Mouse (Mus musculus) CH12.LX (cell line): ENCODE results near the gene Plcxd2. TPM values are rescaled to one million over a fixed set of nuclear protein-coding genes. Genes with fewer than 3 reads are reported as not detected.

Source experiments
- DNase-seq: peaks from one replicate; pipeline ENCODE4 v3.0.0-alpha.2; 2013; ENCODE audit errors: extremely low read depth
- H3K27ac ChIP-seq: 2 replicates; pipeline ENCODE4 v1.5.1; 2012; ENCODE audit warnings: low read depth, mild to moderate bottlenecking, control low read depth, moderate library complexity; ENCODE audit not compliant: insufficient read depth
- H3K27me3 ChIP-seq: replicated peaks from 2 replicates; pipeline ENCODE3; 2012; ENCODE audit warnings: inconsistent platforms
- H3K36me3 ChIP-seq, 2 experiments: replicated peaks in 1 of 2; 2 replicates each; pipeline versions ENCODE3 to v1.6.1; 2012; ENCODE audit warnings: inconsistent platforms in 1 of 2, low read length in 1 of 2, mild to moderate bottlenecking in 1 of 2, mixed read lengths in 1 of 2, moderate library complexity in 1 of 2; ENCODE audit not compliant: control insufficient read depth in 1 of 2, insufficient read depth in 1 of 2
- H3K4me1 ChIP-seq, 2 experiments: 2 replicates each; pipeline ENCODE4 v1.6.1; 2012; ENCODE audit warnings: inconsistent platforms in 1 of 2, moderate library complexity in 1 of 2; ENCODE audit not compliant: insufficient read depth in 2 of 2, control insufficient read depth in 1 of 2
- H3K4me2 ChIP-seq: 2 replicates; pipeline ENCODE4 v1.6.1; 2012; ENCODE audit warnings: low read depth, mild to moderate bottlenecking, control low read depth; ENCODE audit not compliant: poor library complexity, insufficient read depth, severe bottlenecking
- H3K4me3 ChIP-seq, 3 experiments: fragments of 150-350 bp in 1 of 3; sonication (generic) in 1 of 3; replicated peaks in 1 of 3; 2 replicates each; pipeline versions ENCODE3 to v1.5.1; 2011 to 2012; ENCODE audit warnings: low read depth in 2 of 3, low read length in 2 of 3, mild to moderate bottlenecking in 2 of 3, moderate library complexity in 2 of 3, control low read depth in 1 of 3, improper control_type of control experiment in 1 of 3, inconsistent platforms in 1 of 3, mixed read lengths in 1 of 3; ENCODE audit not compliant: poor library complexity in 1 of 3
- H3K79me2 ChIP-seq: replicated peaks from 2 replicates; pipeline ENCODE4 v1.6.1; 2012; ENCODE audit warnings: mild to moderate bottlenecking, moderate library complexity; ENCODE audit not compliant: control insufficient read depth, poor library complexity, insufficient read depth, severe bottlenecking; ENCODE audit errors: extremely low read depth
- H3K9ac ChIP-seq: 2 replicates; pipeline ENCODE4 v1.6.1; 2012; ENCODE audit warnings: low read depth, mild to moderate bottlenecking, control low read depth, moderate library complexity; ENCODE audit not compliant: insufficient read depth
- H3K9me3 ChIP-seq: replicated peaks from 2 replicates; pipeline ENCODE3; 2012; ENCODE audit warnings: low read length, inconsistent platforms, mixed read lengths
- BHLHE40 ChIP-seq: IDR thresholded peaks from 2 replicates; pipeline ENCODE4 v1.6.1; 2011; ENCODE audit warnings: mild to moderate bottlenecking, low read depth, low read length, improper control_type of control experiment
- E2F4 ChIP-seq: IDR thresholded peaks from 2 replicates; pipeline ENCODE4 v1.6.1; 2011; ENCODE audit warnings: low read depth, low read length, improper control_type of control experiment; ENCODE audit not compliant: insufficient replicate concordance
- ELF1 ChIP-seq: IDR thresholded peaks from 2 replicates; pipeline ENCODE4 v1.6.1; 2014; ENCODE audit warnings: low read depth, mild to moderate bottlenecking, inconsistent platforms, low read length, improper control_type of control experiment
- EP300 ChIP-seq: IDR thresholded peaks from 2 replicates; pipeline ENCODE4 v1.6.1; 2011; ENCODE audit warnings: low read length, improper control_type of control experiment
- ETS1 ChIP-seq: conservative IDR thresholded peaks from 2 replicates; pipeline ENCODE4 v1.6.1; 2012; ENCODE audit warnings: low read depth, mild to moderate bottlenecking, inconsistent platforms, low read length, improper control_type of control experiment, moderate library complexity
- HCFC1 ChIP-seq: IDR thresholded peaks from 2 replicates; pipeline ENCODE4 v1.6.1; 2012; ENCODE audit warnings: low read depth, mild to moderate bottlenecking, inconsistent platforms, low read length, improper control_type of control experiment
- JUN ChIP-seq: IDR thresholded peaks from 2 replicates; pipeline ENCODE4 v1.6.1; 2011; ENCODE audit warnings: low read depth, mild to moderate bottlenecking, low read length, improper control_type of control experiment, moderate library complexity; ENCODE audit not compliant: insufficient read depth
- MXI1 ChIP-seq: IDR thresholded peaks from 2 replicates; pipeline ENCODE4 v1.6.1; 2011; ENCODE audit warnings: mild to moderate bottlenecking, low read depth, low read length, improper control_type of control experiment
- NRF1 ChIP-seq: IDR thresholded peaks from 2 replicates; pipeline ENCODE4 v1.6.1; 2014; ENCODE audit warnings: low read depth, mild to moderate bottlenecking, inconsistent platforms, low read length, improper control_type of control experiment, moderate library complexity
- POLR2A ChIP-seq: IDR thresholded peaks from 2 replicates; pipeline ENCODE4 v1.6.1; 2011; ENCODE audit warnings: low read depth, mild to moderate bottlenecking, improper control_type of control experiment, low read length
- POLR2AphosphoS2 ChIP-seq: IDR thresholded peaks from 2 replicates; pipeline ENCODE4 v1.6.1; 2011; ENCODE audit warnings: low read depth, low read length, improper control_type of control experiment
- USF1 ChIP-seq: IDR thresholded peaks from 2 replicates; pipeline ENCODE4 v1.6.1; 2014; ENCODE audit warnings: low read depth, mild to moderate bottlenecking, inconsistent platforms, low read length, improper control_type of control experiment
- ZMIZ1 ChIP-seq: IDR thresholded peaks from 2 replicates; pipeline ENCODE4 v1.6.1; 2012; ENCODE audit warnings: low read depth, mild to moderate bottlenecking, inconsistent platforms, low read length, improper control_type of control experiment
- dilution Hi-C: fragments of 300-500 bp; cut with MboI; formaldehyde crosslinking; loops from 2 replicates; pipeline ENCODE4 v1.14.3; 2020; ENCODE audit warnings: low sequenced_read_pairs; ENCODE audit not compliant: extremely low pct_unique_long_range_greater_than_20kb, extremely low pct_ligation_motif_present
- in situ Hi-C: fragments of 300-500 bp; cut with MboI; formaldehyde crosslinking; loops from 3 replicates; pipeline ENCODE4 v1.14.3; 2019; ENCODE audit warnings: low sequenced_read_pairs, low pct_ligation_motif_present, low pct_unique_long_range_greater_than_20kb, mixed read lengths
- polyA plus RNA-seq: library from polyadenylated mRNA; unstranded; fragments of >175 nt; gene quantifications from 2 replicates; pipeline ENCODE4 v1.2.1, GENCODE M21; 2012; ENCODE audit warnings: low read depth; ENCODE audit not compliant: insufficient read length
- total RNA-seq, 2 experiments: library from RNA; depleted of rRNA; stranded (reverse); fragments of 300-350 nt in 1 of 2; fragments of >200 nt in 1 of 2; gene quantifications; 2 replicates each; pipeline ENCODE4 v1.2.3; 2012 to 2014

The Plcxd2 gene
- total and polyA plus RNA-seq, 3 experiments: not detected

GRCm38 (mm10) chr16:46000976-46001375, 9.0 kb downstream of the Plcxd2 start:
- in situ Hi-C loops: no loop called here
- H3K4me1 ChIP-seq: peaks cover 0 to 5% of the 10 kb centered on the region in 2 experiments; a peak in 1 of 4 replicates
- H3K9ac ChIP-seq: no peak overlapping the region
- H3K27me3 ChIP-seq: no peaks in the 10 kb centered on the region
- no peak overlapping the region for H3K27ac ChIP-seq
- H3K4me2 ChIP-seq: no peak overlapping the region
- H3K79me2 ChIP-seq: no peaks in the 10 kb centered on the region
- peak; percentile 6 for DNase-seq
- dilution Hi-C loops: no loop called here
- H3K36me3 ChIP-seq: no peaks in the 10 kb centered on the region
- TF ChIP-seq ETS1: 0 out of 2 replicates have a peak, but pooled peaks have one; percentile 14
- no peak for TF ChIP-seq HCFC1
- 0 out of 2 replicates have a peak, but pooled peaks have one; percentile 41 for TF ChIP-seq EP300
- no peak for TF ChIP-seq ELF1
- no peak for TF ChIP-seq USF1
- peak; percentile 10; the same call in 1 of the 2 replicates for TF ChIP-seq JUN
- H3K9me3 ChIP-seq: no peaks in the 10 kb centered on the region
- no peak overlapping the region for H3K4me3 ChIP-seq

- no peak overlapping the region for H3K27ac ChIP-seq
- H3K4me3 ChIP-seq: no peak overlapping the region
- in situ Hi-C loops: loop anchor here (10.0 kb wide), 1 partner anchor 95 kb away; no protein-coding TSS in a partner anchor
- H3K4me1 ChIP-seq: peaks cover 0 to 5% of the 10 kb centered on the region in 2 experiments; a peak in 1 of 4 replicates
- H3K9me3 ChIP-seq: no peaks in the 10 kb centered on the region
- H3K27me3 ChIP-seq: no peaks in the 10 kb centered on the region
- H3K9ac ChIP-seq: no peak overlapping the region
- TF ChIP-seq POLR2AphosphoS2: no peak
- no peak for TF ChIP-seq EP300
- TF ChIP-seq BHLHE40: no peak
- no peak for TF ChIP-seq NRF1
- dilution Hi-C loops: no loop called here
- no peak overlapping the region for H3K4me2 ChIP-seq
- H3K36me3 ChIP-seq: no peaks in the 10 kb centered on the region
- no peaks in the 10 kb centered on the region for H3K79me2 ChIP-seq
- DNase-seq: no peak
These were observed 10.4 kb downstream of the Plcxd2 start for GRCm38 (mm10) chr16:45999374-46000191.

- peaks cover 0 to 5% of the 10 kb centered on the region in 2 experiments; a peak in 1 of 4 replicates for H3K4me1 ChIP-seq
- TF ChIP-seq ZMIZ1 (no peak), E2F4 (no peak), POLR2A (no peak), MXI1 (no peak)
- no peak overlapping the region for H3K4me3 ChIP-seq
- no peaks in the 10 kb centered on the region for H3K79me2 ChIP-seq
- H3K9me3 ChIP-seq: no peaks in the 10 kb centered on the region
- H3K36me3 ChIP-seq: no peaks in the 10 kb centered on the region
- H3K27me3 ChIP-seq: no peaks in the 10 kb centered on the region
- no peak overlapping the region for H3K4me2 ChIP-seq
- in situ Hi-C loops (loop anchor here (10.0 kb wide), 1 partner anchor 97 kb away; no protein-coding TSS in a partner anchor), dilution Hi-C loops (no loop called here)
- no peak overlapping the region for H3K27ac ChIP-seq
- no peak for DNase-seq
- no peak overlapping the region for H3K9ac ChIP-seq
These were observed 11.8 kb downstream of the Plcxd2 start for GRCm38 (mm10) chr16:45998231-45998630.
